In genomic region chr7:126926299-126926698, GRCm38 (mm10) we compare ENCODE assay signal across 22 mouse cellular contexts. TPM values are rescaled to one million over a fixed set of nuclear protein-coding genes. Genes with fewer than 3 reads are reported as not detected.
DNase-seq lines count a peak whose midpoint lies in the region; ATAC-seq and TF ChIP-seq lines count a peak whose summit lies in the region.
"Had no signal": no experiment of that assay in that cellular context is flagged by ENCODE, and none has a peak within 500 bp of the region (broad histone marks: within the 10 kb centered on the region; RNA-seq: fewer than 3 reads in every experiment).

No protein-coding gene starts in this region.

- peaks cover 25% of the 10 kb centered on the region for H3K4me1 ChIP-seq in liver, postnatal 0 days (ENCODE audit: insufficient read depth)
- peaks cover 79% of the 10 kb centered on the region for H3K4me1 ChIP-seq in liver, embryonic 13.5 days (replicated peaks)

- WGBS in liver, postnatal 0 days (ENCODE audit: insufficient replicate concordance), result 39% methylated on average over 3 of the region's 3 CpGs
- 7% methylated on average over 3 of the region's 3 CpGs for WGBS in liver, embryonic 13.5 days (ENCODE audit: insufficient replicate concordance)

- no peak for ATAC-seq in liver, postnatal 0 days
- peak; percentile 27; the same call in 1 of the 2 replicates for ATAC-seq in liver, embryonic 13.5 days (ENCODE audit: low read depth)
- ATAC-seq in inflammation-experienced regulatory T-cells, adult 6 months, result no peak
- ATAC-seq: forebrain, embryonic 13.5 days had no signal

- no peak for TF ChIP-seq CTCF in liver, postnatal 0 days (IDR thresholded peaks at IDR 0.05; ENCODE audit: low read depth)

- H3K27me3 ChIP-seq in liver, postnatal 0 days (ENCODE audit: insufficient read depth, low read length), result no peaks in the 10 kb centered on the region
- H3K27me3 ChIP-seq in liver, embryonic 13.5 days, result no peaks in the 10 kb centered on the region
- H3K27me3 ChIP-seq: forebrain, embryonic 13.5 days; hindbrain, embryonic 13.5 days; neural tube, embryonic 15.5 days; stomach, embryonic 15.5 days had no signal

- H3K4me2 ChIP-seq in liver, postnatal 0 days (ENCODE audit: low read depth, low read length), result no peak overlapping the region
- no peak overlapping the region for H3K4me2 ChIP-seq in liver, embryonic 13.5 days
- H3K4me2 ChIP-seq: forebrain, embryonic 13.5 days; heart, embryonic 11.5 days; hindbrain, embryonic 13.5 days; midbrain, embryonic 11.5 days; neural tube, embryonic 15.5 days; stomach, embryonic 15.5 days had no signal

- no peak overlapping the region for H3K4me3 ChIP-seq in liver, postnatal 0 days (ENCODE audit: low read depth, low read length)
- no peak overlapping the region for H3K4me3 ChIP-seq in liver, embryonic 13.5 days (replicated peaks)
- H3K4me3 ChIP-seq: forebrain, embryonic 13.5 days; hindbrain, embryonic 13.5 days; neural tube, embryonic 15.5 days; stomach, embryonic 15.5 days had no signal

- peaks cover 2% of the 10 kb centered on the region; the same call in 1 of the 2 replicates for H3K36me3 ChIP-seq in liver, postnatal 0 days (replicated peaks; ENCODE audit: insufficient read depth, low read length)
- peaks cover 9% of the 10 kb centered on the region; the same call in 1 of the 2 replicates for H3K36me3 ChIP-seq in liver, embryonic 13.5 days

- no peak for TF ChIP-seq EP300 in liver, postnatal 0 days (IDR thresholded peaks at IDR 0.05; ENCODE audit: low read depth)

- peak; percentile 58 for DNase-seq in liver
- DNase-seq in liver, postnatal 0 days, result no peak
- DNase-seq in MN1 (ENCODE audit: low spot score), result peak; percentile 53
- DNase-seq in liver, embryonic 13.5 days, result no peak
- DNase-seq in naive thymus-derived CD4-positive, alpha-beta T cell, adult 2 months (ENCODE audit: low read depth), result peak; percentile 21
- no peak for DNase-seq in left cerebral cortex, adult 9 months (ENCODE audit: low spot score in 2 of 2)
- DNase-seq: adrenal gland, postnatal 36 days; cerebellum, adult 11-12 months; cerebellum, postnatal 10 days; gastrocnemius, postnatal 10 days; kidney, adult 8-10 months; kidney, postnatal 14 days; thymus, postnatal 36 days had no signal

- no peak overlapping the region for H3K9ac ChIP-seq in liver, postnatal 0 days (replicated peaks)
- H3K9ac ChIP-seq in liver, embryonic 13.5 days, result no peak overlapping the region
- H3K9ac ChIP-seq: forebrain, embryonic 13.5 days; hindbrain, embryonic 13.5 days; neural tube, embryonic 15.5 days; stomach, embryonic 15.5 days had no signal

- no peaks in the 10 kb centered on the region for H3K9me3 ChIP-seq in liver, postnatal 0 days (ENCODE audit: low read length)
- H3K9me3 ChIP-seq in liver, embryonic 13.5 days (replicated peaks), result no peaks in the 10 kb centered on the region
- H3K9me3 ChIP-seq: forebrain, embryonic 13.5 days; hindbrain, embryonic 13.5 days; neural tube, embryonic 15.5 days; stomach, embryonic 15.5 days had no signal

- H3K27ac ChIP-seq in liver, postnatal 0 days (ENCODE audit: low read depth), result no peak overlapping the region
- no peak overlapping the region; the same call in 1 of the 2 replicates for H3K27ac ChIP-seq in liver, embryonic 13.5 days
- H3K27ac ChIP-seq: forebrain, embryonic 13.5 days; hindbrain, embryonic 13.5 days; macrophage; neural tube, embryonic 15.5 days; stomach, embryonic 15.5 days had no signal

RNA-seq across cellular contexts. Expression of gene Kctd13, which starts 2.4 kb away (rescaled TPM):
- 4.4 and 4.6 TPM in 2 replicates for polyA plus RNA-seq in liver, postnatal 0 days (2015; fragmentation: Nextera tagmentation; extraction: Ambion mirVana)
- 6.2 and 6.9 TPM in 2 replicates for polyA plus RNA-seq in liver, embryonic 13.5 days (2015; fragmentation: Nextera tagmentation; extraction: Ambion mirVana)
- 1 to 10 TPM; 6.1 to 7.9 (median 6.3) TPM for polyA plus RNA-seq in inflammation-experienced regulatory T-cells, adult 6 months (2017; shearing (Covaris generic))

RNA-seq across cellular contexts. Expression of gene Tmem219, which starts 3.6 kb away (rescaled TPM):
- 35.6 and 38.4 TPM in 2 replicates for polyA plus RNA-seq in liver, postnatal 0 days (2015; fragmentation: Nextera tagmentation; extraction: Ambion mirVana)
- polyA plus RNA-seq in liver, embryonic 13.5 days (2015; fragmentation: Nextera tagmentation; extraction: Ambion mirVana), result 16.1 and 16.5 TPM in 2 replicates
- 10 to 100 TPM; 36.8 to 69.8 (median 47.7) TPM for polyA plus RNA-seq in inflammation-experienced regulatory T-cells, adult 6 months (2017; shearing (Covaris generic))

RNA-seq across cellular contexts. Expression of gene Asphd1, which starts 23.1 kb away (rescaled TPM):
- polyA plus RNA-seq in liver, postnatal 0 days (2015; fragmentation: Nextera tagmentation; extraction: Ambion mirVana), result not detected in 2 replicates
- polyA plus RNA-seq in liver, embryonic 13.5 days (2015; fragmentation: Nextera tagmentation; extraction: Ambion mirVana), result not detected in 2 replicates
- polyA plus RNA-seq in inflammation-experienced regulatory T-cells, adult 6 months (2017; shearing (Covaris generic)), result under 1 TPM in 1 of 3 experiments, not detected in 2; 0.34 TPM
- polyA plus RNA-seq: heart, postnatal 0 days; macrophage had no signal

RNA-seq across cellular contexts. Expression of gene Sez6l2, which starts 24.1 kb away (rescaled TPM):
- 0.09 and 0.43 TPM in 2 replicates for polyA plus RNA-seq in liver, postnatal 0 days (2015; fragmentation: Nextera tagmentation; extraction: Ambion mirVana)
- 0.06 and 0.09 TPM in 2 replicates for polyA plus RNA-seq in liver, embryonic 13.5 days (2015; fragmentation: Nextera tagmentation; extraction: Ambion mirVana)
- polyA plus RNA-seq in inflammation-experienced regulatory T-cells, adult 6 months (2017; shearing (Covaris generic)), result under 1 TPM; 0.69 to 0.87 (median 0.77) TPM

RNA-seq across cellular contexts. Expression of gene Taok2, which starts 41.8 kb away (rescaled TPM):
- 7.5 and 8.7 TPM in 2 replicates for polyA plus RNA-seq in liver, postnatal 0 days (2015; fragmentation: Nextera tagmentation; extraction: Ambion mirVana)
- polyA plus RNA-seq in liver, embryonic 13.5 days (2015; fragmentation: Nextera tagmentation; extraction: Ambion mirVana), result 11.6 and 12.9 TPM in 2 replicates
- 10 to 100 TPM; 16.8 to 20.3 (median 19.6) TPM for polyA plus RNA-seq in inflammation-experienced regulatory T-cells, adult 6 months (2017; shearing (Covaris generic))

Comparison
In these comparisons a context has a peak if more than half of its experiments do, and no peak if none do; other contexts are left out.
1. DNase-seq: peak in liver (single experiment), MN1 (single experiment) and naive thymus-derived CD4-positive, alpha-beta T cell, adult 2 months (single experiment); none in liver, postnatal 0 days (single experiment), liver, embryonic 13.5 days (single experiment) and left cerebral cortex, adult 9 months (0 of 2).